Mouse (Mus musculus) G1E (cell line): ENCODE data around the gene Cav2.

Experiments used
- CTCF ChIP-seq: IDR thresholded peaks from 2 replicates; pipeline ENCODE4 v1.5.1; 2012; ENCODE audit warnings: low read depth, low read length, inconsistent platforms, mixed read lengths
- GATA1 ChIP-seq: IDR thresholded peaks from 2 replicates; pipeline ENCODE4 v1.6.1; 2012; ENCODE audit warnings: borderline replicate concordance, low read length, inconsistent platforms, mixed read lengths
- TAL1 ChIP-seq: conservative IDR thresholded peaks from 2 replicates; pipeline ENCODE4 v1.6.1; 2012; ENCODE audit warnings: low read depth, low read length, inconsistent platforms, mixed read lengths

GRCm38 (mm10) chr6:17314659-17315616 lies 34.0 kb downstream of the Cav2 start:
- no peak for TF ChIP-seq CTCF
- no peak for TF ChIP-seq TAL1
- no peak for TF ChIP-seq GATA1
